Mouse (Mus musculus): ENCODE results near the gene Lrrc26. TPM values are rescaled to one million over a fixed set of nuclear protein-coding genes. Genes with fewer than 3 reads are reported as not detected.

The Lrrc26 gene
- polyA plus RNA-seq, 1 experiment: not detected

DNA sequence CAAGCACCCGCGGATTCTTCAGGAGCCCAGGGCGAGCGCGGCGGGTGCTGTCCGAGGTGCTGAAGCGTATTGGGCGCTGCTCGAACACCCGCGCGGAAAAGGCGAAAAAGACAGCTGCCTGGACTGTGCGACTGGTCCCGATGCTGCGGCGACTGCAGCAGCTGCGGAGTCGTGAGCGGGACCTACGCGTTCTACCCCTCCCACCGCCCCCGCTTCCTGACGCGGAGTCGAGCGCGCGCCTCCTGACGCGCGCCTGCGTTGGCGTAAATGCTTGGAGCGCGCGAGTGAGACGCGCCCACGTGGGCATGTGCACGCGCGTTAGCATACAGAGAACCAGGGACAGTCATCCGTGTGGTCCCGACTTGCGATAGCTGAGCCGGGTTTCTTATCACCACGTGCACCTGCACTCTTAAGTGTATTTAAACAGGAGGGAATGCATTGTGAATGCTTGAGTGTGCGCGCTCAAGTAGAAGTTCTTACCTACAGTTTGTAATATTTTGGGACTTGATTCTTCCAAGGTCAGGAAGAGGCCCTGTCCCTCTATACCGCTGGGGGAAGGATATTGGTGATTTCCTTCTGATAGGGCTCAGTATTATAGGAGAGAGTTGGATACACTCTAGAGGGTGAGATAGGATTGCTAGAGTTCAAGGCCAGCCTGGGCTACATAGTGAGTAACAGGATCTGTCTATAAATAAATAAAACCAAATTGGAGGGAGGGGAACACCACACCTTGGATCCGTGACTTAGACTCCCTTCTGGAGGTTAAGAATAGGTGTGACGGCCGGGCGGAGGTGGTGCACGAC lies 29.5 kb downstream of the Lrrc26 start, which contains the start of gene Grin1:
Gene Grin1, minus strand, starts transcription at position 217 of the 803 bp plus-strand sequence.
- peak within 1 kb of the TSS; percentile 73 for H3K4me3 ChIP-seq (ENCODE audit: insufficient read depth, low read depth, low read length)
- H3K4me1 ChIP-seq (ENCODE audit: control insufficient read depth, insufficient read depth, low read length): peaks cover 14% of the 10 kb centered on the region
- 7% methylated on average over 58 of the region's 58 CpGs for WGBS
- TF ChIP-seq POLR2A (IDR thresholded peaks at IDR 0.05; ENCODE audit: insufficient read depth, low read depth, low read length) (peak; percentile 99), CTCF (IDR thresholded peaks at IDR 0.05; ENCODE audit: insufficient read depth, low read depth, low read length) (no peak)
- peak within 1 kb of the TSS; percentile 97 for H3K27ac ChIP-seq (ENCODE audit: insufficient read depth, low read depth, low read length)

DNA sequence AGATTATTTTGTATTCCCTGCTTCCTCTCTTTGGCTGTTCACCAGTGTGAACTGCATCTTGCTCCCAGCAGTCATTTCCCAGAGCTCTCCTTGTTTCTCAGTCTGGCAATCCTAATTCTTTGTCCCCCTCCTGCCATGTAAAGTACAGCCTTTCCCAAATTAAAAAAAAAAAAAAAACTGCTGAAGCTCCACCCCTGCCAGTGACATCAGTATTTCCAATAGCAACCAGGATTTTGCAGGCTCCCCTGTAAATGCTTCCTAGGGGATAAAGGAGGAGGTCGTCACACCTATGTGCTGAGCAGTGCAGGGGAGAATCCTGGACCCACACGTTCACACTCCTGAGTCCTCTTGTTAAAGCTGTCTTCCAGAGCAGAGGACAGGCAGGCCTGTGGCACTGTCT lies 30.4 kb downstream of the Lrrc26 start:
- Histone ChIP-seq H3K4me3 (ENCODE audit: insufficient read depth, low read depth, low read length) (no peak overlapping the region), H3K27ac (ENCODE audit: insufficient read depth, low read depth, low read length) (peak overlapping the region; percentile 42; the same call in 1 of the 2 replicates), H3K4me1 (ENCODE audit: control insufficient read depth, insufficient read depth, low read length) (peaks cover 9% of the 10 kb centered on the region)
- WGBS: 15% methylated on average over 2 of the region's 2 CpGs
- TF ChIP-seq CTCF (IDR thresholded peaks at IDR 0.05; ENCODE audit: insufficient read depth, low read depth, low read length) (no peak), POLR2A (IDR thresholded peaks at IDR 0.05; ENCODE audit: insufficient read depth, low read depth, low read length) (no peak)

DNA sequence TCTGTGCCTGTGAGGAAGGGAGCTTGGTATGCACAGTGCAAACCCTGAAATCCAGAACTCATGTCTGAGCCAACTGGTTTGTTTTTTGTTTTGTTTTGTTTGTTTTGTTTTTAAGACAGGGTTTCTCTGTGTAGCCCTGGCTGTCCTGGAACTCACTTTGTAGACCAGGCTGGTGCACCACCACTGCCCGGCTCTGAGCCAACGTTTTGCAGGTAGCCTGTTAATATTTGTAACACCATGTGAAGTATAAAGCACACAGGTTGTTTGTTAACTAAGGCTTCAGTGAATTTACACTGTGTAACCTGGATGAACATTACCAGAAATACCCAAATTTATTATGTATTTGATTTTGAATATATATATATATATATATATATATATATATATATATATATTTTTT lies 36.3 kb downstream of the Lrrc26 start:
- no peak overlapping the region for H3K4me3 ChIP-seq (ENCODE audit: insufficient read depth, low read depth, low read length)
- 71% methylated on average over 2 of the region's 2 CpGs for WGBS

DNA sequence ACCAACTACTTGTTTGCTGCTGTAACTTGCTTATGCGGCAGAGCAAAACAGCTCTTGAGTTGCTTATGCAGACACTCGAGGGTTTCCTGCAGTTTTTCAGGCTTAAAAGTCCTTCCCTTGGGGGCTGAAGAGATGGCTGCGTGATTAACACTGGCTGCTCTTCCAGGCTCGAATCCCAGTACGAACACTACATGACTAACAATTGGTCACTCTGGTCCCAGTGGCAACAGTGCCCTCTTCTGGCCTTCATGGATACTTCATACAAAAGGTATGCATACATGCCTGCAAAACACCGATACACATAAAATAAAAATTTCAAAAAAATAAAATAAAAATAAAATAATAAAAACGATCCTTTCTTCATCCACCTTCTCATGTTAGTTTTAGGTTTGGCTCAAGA lies 38.7 kb downstream of the Lrrc26 start:
- Histone ChIP-seq H3K27ac (ENCODE audit: insufficient read depth, low read depth, low read length) (no peak overlapping the region), H3K4me1 (ENCODE audit: control insufficient read depth, insufficient read depth, low read length) (peaks cover 3% of the 10 kb centered on the region; the same call in 1 of the 2 replicates), H3K4me3 (ENCODE audit: insufficient read depth, low read depth, low read length) (no peak overlapping the region)
- WGBS: 24% methylated on average over 7 of the region's 7 CpGs
- TF ChIP-seq CTCF (IDR thresholded peaks at IDR 0.05; ENCODE audit: insufficient read depth, low read depth, low read length) (no peak), POLR2A (IDR thresholded peaks at IDR 0.05; ENCODE audit: insufficient read depth, low read depth, low read length) (no peak)

More for the DNA sequence above, 36.3 kb downstream of the Lrrc26 start:
- no peaks in the 10 kb centered on the region for H3K4me1 ChIP-seq (ENCODE audit: control insufficient read depth, insufficient read depth, low read length)
- TF ChIP-seq CTCF (IDR thresholded peaks at IDR 0.05; ENCODE audit: insufficient read depth, low read depth, low read length) (no peak), POLR2A (IDR thresholded peaks at IDR 0.05; ENCODE audit: insufficient read depth, low read depth, low read length) (no peak)
- H3K27ac ChIP-seq (ENCODE audit: insufficient read depth, low read depth, low read length): no peak overlapping the region

DNA sequence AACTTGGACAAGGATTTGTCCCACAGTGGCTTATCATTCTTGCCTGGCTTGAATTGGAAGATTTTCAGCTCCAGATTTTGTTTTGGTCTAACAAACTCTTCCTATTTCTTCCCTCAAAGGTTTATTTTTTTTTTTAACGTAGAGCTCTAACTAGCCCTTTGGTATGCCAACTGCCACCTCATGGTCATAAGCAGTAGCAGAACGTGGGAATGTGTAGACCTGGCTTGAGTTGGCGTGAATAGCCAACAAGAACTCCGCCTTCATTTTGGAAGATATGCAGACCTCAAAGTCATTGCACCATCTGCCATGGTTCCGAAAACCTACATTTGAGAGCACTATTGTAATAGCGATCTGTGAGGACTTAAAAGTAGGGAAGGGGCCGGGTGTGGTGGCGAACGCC lies 41.8 kb downstream of the Lrrc26 start:
- H3K27ac ChIP-seq (ENCODE audit: insufficient read depth, low read depth, low read length): no peak overlapping the region
- no peak for TF ChIP-seq CTCF (IDR thresholded peaks at IDR 0.05; ENCODE audit: insufficient read depth, low read depth, low read length)
- no peak for TF ChIP-seq POLR2A (IDR thresholded peaks at IDR 0.05; ENCODE audit: insufficient read depth, low read depth, low read length)
- peak overlapping the region; percentile 87 for H3K4me3 ChIP-seq (ENCODE audit: insufficient read depth, low read depth, low read length)
- WGBS: 60% methylated on average over 9 of the region's 9 CpGs
- H3K4me1 ChIP-seq (ENCODE audit: control insufficient read depth, insufficient read depth, low read length): peaks cover 3% of the 10 kb centered on the region; the same call in 1 of the 2 replicates

DNA sequence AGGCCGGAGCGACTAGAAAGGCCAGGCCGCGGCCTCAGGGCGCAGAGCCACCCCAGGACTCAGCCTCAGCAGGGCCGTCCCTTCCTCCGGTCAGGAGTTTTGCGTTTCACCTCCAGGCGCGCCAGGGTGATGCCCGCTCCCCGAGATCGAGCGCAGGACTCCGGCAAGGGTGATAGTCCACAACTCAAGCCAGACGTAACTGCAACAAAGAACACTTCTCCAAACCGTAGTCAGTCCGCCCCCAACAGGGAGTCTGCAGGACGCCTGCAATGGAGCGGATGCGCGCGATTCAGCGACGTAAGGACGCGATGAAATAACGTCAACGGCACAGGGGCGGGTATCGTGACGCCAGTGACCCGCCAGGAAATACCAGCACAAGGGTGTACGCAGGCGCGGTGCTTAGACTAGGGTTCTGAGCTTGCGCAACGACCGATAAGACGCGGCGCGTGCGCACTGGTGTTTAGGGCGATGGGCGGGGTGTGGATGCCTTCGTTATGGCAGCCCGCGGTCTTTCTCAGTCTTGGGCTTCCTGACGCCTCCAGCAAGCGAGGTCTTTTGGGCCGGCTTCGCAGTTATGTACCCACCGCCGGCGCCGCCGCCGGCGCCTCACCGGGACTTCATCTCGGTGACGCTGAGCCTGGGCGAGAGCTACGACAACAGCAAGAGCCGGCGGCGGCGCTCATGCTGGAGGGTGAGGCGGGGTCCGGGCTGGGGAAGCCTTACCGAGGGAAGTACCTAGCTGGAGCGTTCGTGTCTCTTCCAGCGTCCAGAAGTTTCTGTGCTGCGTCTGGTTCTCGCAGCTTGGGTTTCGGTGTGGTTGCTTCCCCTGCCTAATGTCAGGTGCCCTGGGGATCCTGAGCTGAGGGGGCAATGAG lies 42.8 kb downstream of the Lrrc26 start, which contains the start of gene Man1b1:
Gene Man1b1, plus strand, starts transcription at position 53 of the 875 bp plus-strand sequence.
- Histone ChIP-seq H3K4me1 (ENCODE audit: control insufficient read depth, insufficient read depth, low read length) (peaks cover 3% of the 10 kb centered on the region; the same call in 1 of the 2 replicates), H3K27ac (ENCODE audit: insufficient read depth, low read depth, low read length) (peak within 1 kb of the TSS; percentile 83), H3K4me3 (ENCODE audit: insufficient read depth, low read depth, low read length) (peak within 1 kb of the TSS; percentile 87)
- peak; percentile 85 for TF ChIP-seq POLR2A (IDR thresholded peaks at IDR 0.05; ENCODE audit: insufficient read depth, low read depth, low read length)
- TF ChIP-seq CTCF (IDR thresholded peaks at IDR 0.05; ENCODE audit: insufficient read depth, low read depth, low read length): peak; percentile 30; the same call in 1 of the 2 replicates
- WGBS: under 1% methylated on average over 78 of the region's 78 CpGs

DNA sequence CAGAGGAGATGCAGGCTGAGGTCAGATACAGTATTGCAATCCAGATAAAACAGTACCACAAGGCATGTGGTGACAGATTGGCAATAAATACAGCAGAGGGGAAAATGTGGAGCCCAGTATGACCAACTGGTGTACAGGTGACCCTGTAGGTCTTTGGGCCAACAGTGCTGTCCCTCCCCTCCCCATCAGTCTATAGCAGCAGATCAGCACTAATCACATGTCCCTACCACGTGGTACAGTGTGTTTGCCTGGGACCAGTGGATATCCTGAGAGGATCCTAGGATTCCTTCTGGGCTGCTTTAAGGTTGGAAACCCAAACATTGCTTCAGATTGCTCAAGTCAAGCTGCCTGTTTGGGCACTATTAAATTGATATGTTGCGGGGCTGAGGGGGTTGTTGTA lies 43.9 kb downstream of the Lrrc26 start:
- no peak for TF ChIP-seq POLR2A (IDR thresholded peaks at IDR 0.05; ENCODE audit: insufficient read depth, low read depth, low read length)
- no peak for TF ChIP-seq CTCF (IDR thresholded peaks at IDR 0.05; ENCODE audit: insufficient read depth, low read depth, low read length)
- H3K27ac ChIP-seq (ENCODE audit: insufficient read depth, low read depth, low read length): no peak overlapping the region
- H3K4me1 ChIP-seq (ENCODE audit: control insufficient read depth, insufficient read depth, low read length): peaks cover 3% of the 10 kb centered on the region; the same call in 1 of the 2 replicates
- 85% methylated on average over 2 of the region's 2 CpGs for WGBS
- H3K4me3 ChIP-seq (ENCODE audit: insufficient read depth, low read depth, low read length): no peak overlapping the region

DNA sequence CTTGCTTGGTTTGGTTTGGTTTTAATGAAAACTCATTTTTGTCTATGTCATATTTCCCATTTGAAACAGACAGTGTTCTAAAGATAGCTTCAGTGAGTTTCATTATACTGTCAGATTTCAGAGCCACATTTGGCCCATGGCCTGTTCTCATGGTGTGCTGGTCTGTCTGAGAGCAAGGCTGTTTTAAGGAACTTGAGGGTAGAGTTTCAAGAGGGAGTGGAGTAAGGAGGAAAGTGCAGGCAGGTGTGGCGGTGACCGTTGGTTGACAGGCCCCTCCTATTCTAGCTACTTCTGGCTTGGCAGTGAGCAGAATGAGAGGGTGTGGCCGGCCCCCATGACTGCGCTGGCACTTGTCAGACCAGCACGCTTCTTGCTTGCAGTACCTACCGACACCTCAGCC lies 48.6 kb downstream of the Lrrc26 start:
- 93% methylated on average over 6 of the region's 6 CpGs for WGBS
- Histone ChIP-seq H3K4me1 (ENCODE audit: control insufficient read depth, insufficient read depth, low read length) (no peaks in the 10 kb centered on the region), H3K27ac (ENCODE audit: insufficient read depth, low read depth, low read length) (no peak overlapping the region), H3K4me3 (ENCODE audit: insufficient read depth, low read depth, low read length) (no peak overlapping the region)
- TF ChIP-seq CTCF (IDR thresholded peaks at IDR 0.05; ENCODE audit: insufficient read depth, low read depth, low read length): no peak
- TF ChIP-seq POLR2A (IDR thresholded peaks at IDR 0.05; ENCODE audit: insufficient read depth, low read depth, low read length): no peak

Other genes starting within 250 kb of the Lrrc26 start
- gene Nsmf, start 235.6 kb upstream of the Lrrc26 start, polyA plus RNA-seq (2012; ENCODE audit: insufficient read depth, insufficient read length, low replicate concordance, missing spikeins): not detected in 2 replicates
- not detected in 2 replicates for gene Entpd8, start 209.6 kb upstream of the Lrrc26 start, polyA plus RNA-seq (2012; ENCODE audit: insufficient read depth, insufficient read length, low replicate concordance, missing spikeins)
- not detected in 2 replicates for gene Noxa1, start 194.8 kb upstream of the Lrrc26 start, polyA plus RNA-seq (2012; ENCODE audit: insufficient read depth, insufficient read length, low replicate concordance, missing spikeins)
- gene Nrarp, start 109.2 kb upstream of the Lrrc26 start, polyA plus RNA-seq (2012; ENCODE audit: insufficient read depth, insufficient read length, low replicate concordance, missing spikeins): not detected in 2 replicates
- not detected in 2 replicates for gene Tor4a, start 93.0 kb upstream of the Lrrc26 start, polyA plus RNA-seq (2012; ENCODE audit: insufficient read depth, insufficient read length, low replicate concordance, missing spikeins)
- gene Nelfb, start 78.4 kb upstream of the Lrrc26 start, polyA plus RNA-seq (2012; ENCODE audit: insufficient read depth, insufficient read length, low replicate concordance, missing spikeins): not detected in 2 replicates
- gene Stpg3, start 75.3 kb upstream of the Lrrc26 start, polyA plus RNA-seq (2012; ENCODE audit: insufficient read depth, insufficient read length, low replicate concordance, missing spikeins): not detected in 2 replicates
- gene Fam166a, start 71.2 kb upstream of the Lrrc26 start, polyA plus RNA-seq (2012; ENCODE audit: insufficient read depth, insufficient read length, low replicate concordance, missing spikeins): not detected in 2 replicates
- gene Tubb4b, start 65.2 kb upstream of the Lrrc26 start, polyA plus RNA-seq (2012; ENCODE audit: insufficient read depth, insufficient read length, low replicate concordance, missing spikeins): 193 TPM in 1 of 2 replicates, not detected in the other
- gene Slc34a3, start 55.6 kb upstream of the Lrrc26 start, polyA plus RNA-seq (2012; ENCODE audit: insufficient read depth, insufficient read length, low replicate concordance, missing spikeins): not detected in 2 replicates
- not detected in 2 replicates for gene Rnf224, start 53.1 kb upstream of the Lrrc26 start, polyA plus RNA-seq (2012; ENCODE audit: insufficient read depth, insufficient read length, low replicate concordance, missing spikeins)
- not detected in 2 replicates for gene Rnf208, start 47.7 kb upstream of the Lrrc26 start, polyA plus RNA-seq (2012; ENCODE audit: insufficient read depth, insufficient read length, low replicate concordance, missing spikeins)
- gene Cysrt1, start 47.5 kb upstream of the Lrrc26 start, polyA plus RNA-seq (2012; ENCODE audit: insufficient read depth, insufficient read length, low replicate concordance, missing spikeins): not detected in 2 replicates
- gene AL732309.1, start 43.1 kb upstream of the Lrrc26 start, polyA plus RNA-seq (2012; ENCODE audit: insufficient read depth, insufficient read length, low replicate concordance, missing spikeins): not detected in 2 replicates
- gene Tmem203, start 34.5 kb upstream of the Lrrc26 start, polyA plus RNA-seq (2012; ENCODE audit: insufficient read depth, insufficient read length, low replicate concordance, missing spikeins): not detected in 2 replicates
- not detected in 2 replicates for gene Tprn, start 27.3 kb upstream of the Lrrc26 start, polyA plus RNA-seq (2012; ENCODE audit: insufficient read depth, insufficient read length, low replicate concordance, missing spikeins)
- not detected in 2 replicates for gene Ssna1, start 17.5 kb upstream of the Lrrc26 start, polyA plus RNA-seq (2012; ENCODE audit: insufficient read depth, insufficient read length, low replicate concordance, missing spikeins)
- gene Anapc2, start 17.4 kb upstream of the Lrrc26 start, polyA plus RNA-seq (2012; ENCODE audit: insufficient read depth, insufficient read length, low replicate concordance, missing spikeins): not detected in 2 replicates
- not detected in 2 replicates for gene Tmem210, start 1.8 kb upstream of the Lrrc26 start, polyA plus RNA-seq (2012; ENCODE audit: insufficient read depth, insufficient read length, low replicate concordance, missing spikeins)
- 199 and 286 TPM in 2 replicates for gene Grin1, start 29.3 kb downstream of the Lrrc26 start, polyA plus RNA-seq (2012; ENCODE audit: insufficient read depth, insufficient read length, low replicate concordance, missing spikeins)
- not detected in 2 replicates for gene Man1b1, start 42.4 kb downstream of the Lrrc26 start, polyA plus RNA-seq (2012; ENCODE audit: insufficient read depth, insufficient read length, low replicate concordance, missing spikeins)
- not detected in 2 replicates for gene Dpp7, start 66.4 kb downstream of the Lrrc26 start, polyA plus RNA-seq (2012; ENCODE audit: insufficient read depth, insufficient read length, low replicate concordance, missing spikeins)
- gene Uap1l1, start 75.8 kb downstream of the Lrrc26 start, polyA plus RNA-seq (2012; ENCODE audit: insufficient read depth, insufficient read length, low replicate concordance, missing spikeins): not detected in 2 replicates
- gene Sapcd2, start 82.4 kb downstream of the Lrrc26 start, polyA plus RNA-seq (2012; ENCODE audit: insufficient read depth, insufficient read length, low replicate concordance, missing spikeins): not detected in 2 replicates
- not detected in 2 replicates for gene Entpd2, start 106.0 kb downstream of the Lrrc26 start, polyA plus RNA-seq (2012; ENCODE audit: insufficient read depth, insufficient read length, low replicate concordance, missing spikeins)
- gene Npdc1, start 109.4 kb downstream of the Lrrc26 start, polyA plus RNA-seq (2012; ENCODE audit: insufficient read depth, insufficient read length, low replicate concordance, missing spikeins): not detected in 2 replicates
- not detected in 2 replicates for gene Fut7, start 133.4 kb downstream of the Lrrc26 start, polyA plus RNA-seq (2012; ENCODE audit: insufficient read depth, insufficient read length, low replicate concordance, missing spikeins)
- not detected in 2 replicates for gene Abca2, start 138.8 kb downstream of the Lrrc26 start, polyA plus RNA-seq (2012; ENCODE audit: insufficient read depth, insufficient read length, low replicate concordance, missing spikeins)
- not detected in 2 replicates for gene Clic3, start 166.9 kb downstream of the Lrrc26 start, polyA plus RNA-seq (2012; ENCODE audit: insufficient read depth, insufficient read length, low replicate concordance, missing spikeins)
- not detected in 2 replicates for gene Paxx, start 171.2 kb downstream of the Lrrc26 start, polyA plus RNA-seq (2012; ENCODE audit: insufficient read depth, insufficient read length, low replicate concordance, missing spikeins)
- 758 and 1,988 TPM in 2 replicates for gene Ptgds, start 180.1 kb downstream of the Lrrc26 start, polyA plus RNA-seq (2012; ENCODE audit: insufficient read depth, insufficient read length, low replicate concordance, missing spikeins)
- not detected in 2 replicates for gene Lcn12, start 204.0 kb downstream of the Lrrc26 start, polyA plus RNA-seq (2012; ENCODE audit: insufficient read depth, insufficient read length, low replicate concordance, missing spikeins)
- 706 TPM in 1 of 2 replicates, not detected in the other for gene Fbxw5, start 210.8 kb downstream of the Lrrc26 start, polyA plus RNA-seq (2012; ENCODE audit: insufficient read depth, insufficient read length, low replicate concordance, missing spikeins)
- gene C8g, start 211.8 kb downstream of the Lrrc26 start, polyA plus RNA-seq (2012; ENCODE audit: insufficient read depth, insufficient read length, low replicate concordance, missing spikeins): not detected in 2 replicates

All from olfactory bulb, adult 2 months (tissue).